Mouse (Mus musculus): ENCODE data around the gene Cysrt1.

Cysrt1 gene

DNA sequence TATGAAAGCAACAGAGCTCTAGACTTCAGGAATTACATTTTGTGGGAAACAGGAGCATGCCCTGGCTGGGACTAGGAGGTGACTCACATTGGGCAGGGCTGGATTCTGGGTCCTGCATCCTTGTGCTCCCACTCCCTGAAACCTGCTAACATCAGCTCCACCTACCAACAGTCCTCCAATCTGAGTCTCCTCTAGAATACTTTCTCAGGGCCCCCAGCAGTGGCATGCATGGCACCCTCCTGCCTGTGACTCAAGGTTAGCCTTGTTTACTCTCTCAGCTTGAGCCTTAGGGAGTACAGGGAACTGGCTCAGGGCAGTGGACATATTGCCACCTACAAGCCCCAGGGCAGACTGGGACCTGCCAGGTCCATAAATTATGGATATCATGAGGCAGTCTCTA, 4.1 kb downstream of the Cysrt1 start:
- in situ Hi-C loops (cut with MboI, MseI): no loop called here

DNA sequence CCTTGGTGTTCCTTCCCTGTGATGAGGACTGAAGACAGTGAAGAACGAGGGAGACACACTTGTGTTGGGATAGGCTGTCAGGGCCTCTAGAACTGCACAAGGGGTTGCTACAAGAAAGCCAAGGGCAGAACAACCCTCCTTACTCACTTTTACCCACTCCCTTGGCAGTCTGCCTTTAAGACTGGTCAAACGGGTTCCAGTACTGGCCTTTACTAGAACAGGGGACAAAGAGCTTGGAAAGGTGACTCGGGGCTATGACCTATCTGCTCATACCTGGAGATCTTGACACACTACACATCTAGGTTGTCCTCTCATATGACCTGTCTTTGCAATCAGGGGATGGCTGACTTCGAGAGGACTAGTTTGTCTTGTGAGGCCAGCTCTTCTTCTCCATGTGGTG, 4.7 kb downstream of the Cysrt1 start:
- in situ Hi-C loops (cut with MboI, MseI): no loop called here

GRCm38 (mm10) chr2:25236614-25237013, 5.6 kb downstream of the Cysrt1 start, which contains the start of gene Rnf224:
Gene Rnf224, minus strand, starts transcription at chr2:25236787.
- in situ Hi-C loops (cut with MboI, MseI): no loop called here

DNA sequence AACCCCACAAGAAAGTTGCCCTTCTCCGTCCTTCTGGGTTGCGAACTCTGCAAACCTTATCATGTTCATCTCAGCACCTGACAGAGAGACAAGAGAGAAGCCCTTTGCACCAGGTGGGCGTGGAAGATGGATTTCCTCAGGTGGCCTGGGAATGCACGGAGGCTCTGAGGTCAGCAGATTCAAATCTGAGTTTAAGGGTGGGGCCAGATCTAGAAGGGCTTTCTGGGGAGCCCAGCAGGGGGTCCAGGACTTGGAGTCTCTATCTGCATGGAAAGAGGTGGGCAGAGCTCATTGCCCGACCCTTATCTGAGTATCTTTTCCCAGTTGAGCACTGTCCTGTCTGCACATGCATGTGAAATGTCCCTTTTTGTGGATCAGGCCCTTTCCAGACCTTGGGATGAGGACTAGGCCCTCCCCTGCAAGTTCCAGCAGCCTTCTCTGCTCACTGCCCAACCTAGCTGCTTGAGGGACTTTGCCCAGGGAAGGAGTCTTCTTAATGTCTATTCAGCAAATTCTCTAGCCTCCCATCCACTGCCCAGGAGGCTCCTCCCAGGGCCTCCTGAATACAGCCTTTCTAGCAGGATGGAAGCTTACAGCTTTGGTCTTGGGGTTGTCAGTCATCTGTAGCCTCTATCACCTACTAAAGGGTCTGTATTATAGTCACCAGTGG, 7.6 kb downstream of the Cysrt1 start:
- in situ Hi-C loops (cut with MboI, MseI): no loop called here

DNA sequence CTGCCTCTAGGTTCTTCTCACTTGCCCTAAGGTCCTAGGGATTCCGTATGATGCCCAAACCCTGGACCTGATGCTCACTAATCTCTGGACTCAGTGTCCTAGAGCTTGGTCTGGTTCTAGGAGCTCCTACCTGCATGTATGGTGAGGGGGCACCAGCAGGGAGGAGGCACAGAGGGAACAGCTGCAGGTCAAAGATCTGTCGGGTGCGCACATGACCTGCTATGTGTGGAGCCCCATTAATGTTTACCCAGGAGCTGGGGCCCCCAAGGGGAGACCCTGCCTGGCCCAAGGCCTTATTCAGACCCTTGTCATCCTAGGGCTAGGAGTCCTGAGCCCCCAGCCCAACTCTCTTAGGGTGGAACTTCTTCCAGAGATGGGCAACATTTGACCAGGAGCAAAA, 8.2 kb downstream of the Cysrt1 start, which contains the start of gene Slc34a3:
TSS of gene Slc34a3 (minus strand) at position 315 of the 400 bp plus-strand sequence.
- in situ Hi-C loops (cut with MboI, MseI): no loop called here

- in situ Hi-C loops (cut with MboI, MseI): no loop called here
Observed at GRCm38 (mm10) chr2:25233421-25233820, 8.8 kb downstream of the Cysrt1 start.

- in situ Hi-C loops (cut with MboI, MseI): no loop called here
Observed at GRCm38 (mm10) chr2:25231038-25231437, 11.2 kb downstream of the Cysrt1 start.

DNA sequence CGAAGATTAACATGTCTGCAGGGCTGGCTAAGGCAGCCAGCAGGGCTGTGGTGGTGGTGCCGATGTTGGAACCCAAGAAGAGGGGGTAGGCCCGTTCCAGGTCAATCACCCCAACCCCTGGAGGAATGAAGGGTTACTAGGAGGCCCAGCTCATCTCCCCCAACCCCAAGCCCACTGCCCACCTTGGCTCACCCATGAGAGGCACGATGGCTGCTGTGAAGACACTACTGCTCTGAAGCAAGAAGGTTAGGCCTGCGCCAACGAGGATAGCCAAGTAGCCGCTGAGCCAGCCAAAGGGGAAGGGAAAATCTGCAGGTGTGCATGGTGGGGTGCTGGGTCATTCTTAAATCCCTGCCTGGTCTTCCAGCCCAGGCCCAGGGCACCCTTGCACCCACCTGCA, 11.7 kb downstream of the Cysrt1 start:
- in situ Hi-C loops (cut with MboI, MseI): no loop called here

DNA sequence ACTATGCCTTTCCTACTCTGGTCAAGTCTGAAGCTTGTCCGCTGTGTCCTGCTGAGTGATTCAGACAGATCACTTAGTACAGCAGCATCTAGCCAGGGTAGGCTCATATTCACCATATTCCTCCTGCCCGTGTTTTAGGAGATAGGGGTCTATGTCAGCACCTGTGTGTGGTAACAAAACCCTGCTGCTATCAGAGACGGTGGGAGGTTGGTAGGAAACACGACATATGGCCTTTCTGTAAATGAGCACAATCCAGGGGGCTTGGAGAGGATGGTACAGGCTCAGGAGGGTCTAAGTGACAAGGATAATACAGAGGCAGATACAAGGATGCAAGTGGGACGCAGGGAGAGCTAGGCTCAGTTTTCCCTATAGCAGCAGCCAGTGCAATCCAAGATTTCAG, 12.7 kb downstream of the Cysrt1 start:
- in situ Hi-C loops (cut with MboI, MseI): loop anchor here (5.0 kb wide), 1 partner anchor 37 kb away; no protein-coding TSS in a partner anchor

DNA sequence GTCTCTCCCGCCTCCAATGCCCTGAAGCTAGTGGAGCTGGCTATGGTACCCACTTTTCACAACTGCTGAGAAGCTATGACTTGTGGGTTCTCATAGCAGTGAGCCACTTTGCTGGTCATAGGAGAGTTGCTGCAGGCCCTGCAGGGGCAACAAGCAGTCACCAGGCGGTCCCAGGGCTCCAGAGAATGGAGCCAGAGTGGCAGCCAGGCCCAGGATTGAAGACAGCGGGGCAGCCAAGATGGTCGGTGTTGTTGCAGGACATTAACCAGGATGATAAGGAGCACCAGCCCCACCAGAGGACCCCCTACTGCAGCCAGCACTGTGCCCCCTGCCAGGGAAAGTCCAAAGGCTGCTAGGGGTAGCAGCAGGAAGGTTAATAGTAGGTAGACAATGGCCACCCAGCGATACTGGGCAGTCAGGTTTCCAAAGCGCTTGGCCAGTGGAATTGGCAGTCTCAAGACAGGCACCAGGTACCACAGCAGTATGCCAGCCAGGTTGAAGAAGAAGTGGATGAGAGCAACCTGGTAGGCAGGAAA, 13.2 kb downstream of the Cysrt1 start:
- in situ Hi-C loops (cut with MboI, MseI): loop anchor here (5.0 kb wide), 1 partner anchor 37 kb away; no protein-coding TSS in a partner anchor

- in situ Hi-C loops (cut with MboI, MseI): loop anchor here (5.0 kb wide), 1 partner anchor 36 kb away; no protein-coding TSS in a partner anchor
Observed at GRCm38 (mm10) chr2:25228431-25228889, 13.8 kb downstream of the Cysrt1 start.

GRCm38 (mm10) chr2:25227406-25227805, 14.8 kb downstream of the Cysrt1 start:
- in situ Hi-C loops (cut with MboI, MseI): loop anchor here (5.0 kb wide), 1 partner anchor 35 kb away; no protein-coding TSS in a partner anchor

DNA sequence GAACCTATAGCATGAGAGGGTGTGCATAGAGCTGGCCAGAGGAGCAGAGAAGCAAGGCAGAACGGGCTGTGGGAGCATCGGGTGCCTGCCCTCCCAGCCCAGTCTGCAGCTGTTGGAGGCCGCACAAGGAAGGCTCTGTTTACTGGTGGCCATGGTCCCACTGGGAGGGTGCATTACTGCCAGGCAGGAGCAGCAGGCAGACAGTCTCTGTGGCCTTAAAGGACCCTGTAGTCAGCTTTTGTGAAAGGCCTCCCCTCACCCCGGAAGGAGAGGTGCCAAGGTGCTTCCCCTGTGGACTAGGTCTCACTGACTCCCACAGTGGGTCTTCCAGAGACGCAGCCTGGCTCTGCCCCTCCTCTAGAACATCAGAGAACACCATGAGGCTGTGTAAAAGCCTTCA, 15.4 kb downstream of the Cysrt1 start:
- in situ Hi-C loops (cut with MboI, MseI): loop anchor here (5.0 kb wide), 1 partner anchor 35 kb away; no protein-coding TSS in a partner anchor

DNA sequence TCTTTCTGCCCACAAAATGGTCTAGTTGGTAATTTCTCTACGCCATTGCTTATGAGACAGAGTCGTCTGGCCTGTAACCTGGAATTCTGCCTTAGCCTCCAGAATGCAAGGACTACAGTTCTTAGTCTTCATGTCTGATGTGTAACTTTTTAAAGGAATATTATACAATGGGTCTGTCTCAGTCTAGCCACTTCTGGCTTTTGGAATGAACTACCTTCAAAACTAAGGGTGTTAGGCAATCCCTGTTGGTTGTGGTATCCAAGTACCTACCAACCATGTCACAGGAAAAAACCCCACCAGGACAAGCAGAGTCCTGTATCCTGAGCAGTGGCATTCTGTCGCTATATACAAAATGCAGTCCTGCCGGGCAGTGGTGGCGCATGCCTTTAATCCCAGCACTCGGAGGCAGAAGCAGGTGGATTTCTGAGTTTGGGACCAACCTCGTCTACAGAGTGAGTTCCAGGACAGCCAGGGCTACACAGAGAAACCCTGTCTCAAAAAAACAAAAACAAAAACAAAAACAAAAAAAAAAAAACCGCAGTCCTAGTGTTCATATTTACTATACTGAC, 16.4 kb downstream of the Cysrt1 start:
- in situ Hi-C loops (cut with MboI, MseI): loop anchor here (5.0 kb wide), 1 partner anchor 34 kb away; no protein-coding TSS in a partner anchor

- in situ Hi-C loops (cut with MboI, MseI): loop anchor here (5.0 kb wide), 1 partner anchor 33 kb away; no protein-coding TSS in a partner anchor
Observed at GRCm38 (mm10) chr2:25224766-25225752, 17.2 kb downstream of the Cysrt1 start.

- in situ Hi-C loops (cut with MboI, MseI): no loop called here
Observed at GRCm38 (mm10) chr2:25224492-25224765, 17.8 kb downstream of the Cysrt1 start, which contains the start of gene Tubb4b. Gene Tubb4b, minus strand, starts transcription at chr2:25224702.

DNA sequence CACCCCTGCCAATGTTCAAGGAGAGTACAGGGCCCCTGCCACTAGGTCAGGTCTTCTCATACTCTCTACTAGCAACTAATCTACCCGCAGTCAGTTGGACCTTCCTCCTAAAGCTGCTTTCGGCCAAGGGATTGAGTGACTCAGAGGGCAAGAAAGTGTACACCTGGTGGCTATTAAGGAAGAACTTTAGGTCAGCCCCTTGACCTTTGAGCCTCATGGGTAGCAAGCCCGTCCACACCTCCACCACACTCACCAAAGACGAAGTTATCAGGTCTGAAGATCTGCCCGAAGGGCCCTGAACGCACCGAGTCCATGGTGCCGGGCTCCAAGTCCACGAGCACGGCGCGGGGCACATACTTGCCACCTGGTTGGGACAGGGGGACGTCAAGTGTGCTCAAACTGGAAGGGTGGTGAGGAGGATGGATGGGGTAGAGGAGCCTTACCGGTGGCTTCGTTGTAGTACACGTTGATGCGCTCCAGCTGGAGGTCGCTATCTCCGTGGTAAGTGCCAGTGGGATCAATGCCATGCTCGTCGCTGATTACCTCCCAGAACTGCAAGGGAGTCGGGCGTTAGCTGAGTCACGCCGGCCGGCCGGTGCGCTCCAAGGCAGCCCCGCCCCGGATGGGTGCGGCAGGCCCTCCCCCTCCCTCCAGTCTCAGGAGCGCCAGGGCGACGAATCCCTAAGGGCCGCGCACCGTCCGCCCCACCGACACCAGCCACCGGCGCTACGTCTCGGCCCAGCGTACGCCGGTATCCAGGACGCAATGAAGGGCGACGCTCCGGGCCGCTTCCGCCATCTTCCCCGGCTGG, 18.4 kb downstream of the Cysrt1 start:
- in situ Hi-C loops (cut with MboI, MseI): no loop called here

GRCm38 (mm10) chr2:25221331-25221772, 20.9 kb downstream of the Cysrt1 start:
- in situ Hi-C loops (cut with MboI, MseI): no loop called here

- in situ Hi-C loops (cut with MboI, MseI): no loop called here
Observed at GRCm38 (mm10) chr2:25218445-25218844, 23.8 kb downstream of the Cysrt1 start, which contains the start of gene Fam166a. Gene Fam166a, plus strand, starts transcription at chr2:25218745.

- in situ Hi-C loops (cut with MboI, MseI): no loop called here
Observed at GRCm38 (mm10) chr2:25217666-25218065, 24.6 kb downstream of the Cysrt1 start.

Data from T-helper 2 cell (primary cell).